Mouse (Mus musculus): ENCODE results near the gene Mrpl33.

- TF ChIP-seq POLR2A (IDR thresholded peaks at IDR 0.05; ENCODE audit: control insufficient read depth, extremely low read depth, insufficient read depth, low read length, poor library complexity) (no peak), CTCF (IDR thresholded peaks at IDR 0.05; ENCODE audit: borderline replicate concordance, control insufficient read depth, extremely low read depth, insufficient read depth, low read length, poor library complexity) (no peak)
Measured at GRCm38 (mm10) chr5:31596481-31597429, at the start of gene Mrpl33.
